Mouse (Mus musculus) forebrain, embryonic 16.5 days (tissue): ENCODE measurements around the gene Ppil2. TPM values are rescaled to one million over a fixed set of nuclear protein-coding genes. Genes with fewer than 3 reads are reported as not detected.

Source experiments
- ATAC-seq: fragments of 200-750 bp; cut with Nextera tagmentation; 2 replicates; pipeline ENCODE4 v1.8.0; 2017; ENCODE audit warnings: mild to moderate bottlenecking, moderate library complexity
- H3K27ac ChIP-seq: fragments of 300-500 bp; sonication (generic); 2 replicates; pipeline ENCODE4 v1.5.1; 2014; ENCODE audit warnings: low read length, control low read depth
- H3K27me3 ChIP-seq: fragments of 300-500 bp; sonication (generic); replicated peaks from 2 replicates; pipeline ENCODE4 v1.6.1; 2014; ENCODE audit warnings: low read length; ENCODE audit not compliant: control insufficient read depth, insufficient read depth
- H3K36me3 ChIP-seq: fragments of 300-500 bp; sonication (generic); 2 replicates; pipeline ENCODE4 v1.6.1; 2014; ENCODE audit not compliant: control insufficient read depth, insufficient read depth
- H3K4me1 ChIP-seq: fragments of 300-500 bp; sonication (generic); replicated peaks from 2 replicates; pipeline ENCODE4 v1.6.1; 2014; ENCODE audit warnings: low read length; ENCODE audit not compliant: control insufficient read depth, insufficient read depth
- H3K4me2 ChIP-seq: fragments of 300-500 bp; sonication (generic); 2 replicates; pipeline ENCODE4 v1.6.1; 2014; ENCODE audit warnings: mild to moderate bottlenecking, low read length, control low read depth
- H3K4me3 ChIP-seq: fragments of 300-500 bp; sonication (generic); replicated peaks from 2 replicates; pipeline ENCODE4 v1.5.1; 2014; ENCODE audit warnings: mild to moderate bottlenecking, low read length, control low read depth
- H3K9ac ChIP-seq: fragments of 300-500 bp; sonication (generic); replicated peaks from 2 replicates; pipeline ENCODE4 v1.6.1; 2014; ENCODE audit warnings: low read depth, low read length, control low read depth
- H3K9me3 ChIP-seq: fragments of 300-500 bp; sonication (generic); 2 replicates; pipeline ENCODE4 v1.6.1; 2016; ENCODE audit warnings: low read length; ENCODE audit not compliant: control insufficient read depth
- WGBS: fragments of 180-500 bp; shearing (Covaris S2); extraction: QIAGEN DNeasy Blood & Tissue Kit; methylation state at CpG from one replicate; pipeline ENCODE4 v1.1.7; 2014; 5-methylcytosine and 5-hydroxymethylcytosine counted together
- polyA plus RNA-seq: library from polyadenylated mRNA; unstranded; fragments of >200 nt; fragmentation: Nextera tagmentation; extraction: Ambion mirVana; gene quantifications from 2 replicates; pipeline ENCODE4 v1.2.1, GENCODE M21; 2015

Ppil2 gene
- polyA plus RNA-seq, 1 experiment from 2014 or later: 182 TPM

DNA sequence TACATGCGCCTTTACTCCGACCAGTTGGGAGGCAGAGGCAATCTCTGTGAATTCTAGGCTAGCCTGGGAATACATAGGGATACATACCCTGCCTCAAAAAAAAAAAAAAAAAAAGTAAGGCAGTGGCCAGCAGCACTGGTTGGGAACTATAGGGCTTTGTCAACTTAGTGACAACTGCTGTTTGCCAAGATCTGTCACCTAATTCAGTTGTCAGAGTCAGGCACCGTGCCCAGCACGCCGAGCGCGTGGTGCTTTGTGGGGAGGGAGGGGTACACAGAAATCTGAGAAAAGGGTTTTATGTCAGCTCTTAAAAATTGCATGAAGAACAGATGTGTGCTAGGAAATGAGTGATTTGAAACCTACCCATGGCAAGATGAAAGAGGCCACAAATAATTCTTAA, 33.0 kb downstream of the Ppil2 start:
- Histone ChIP-seq H3K4me3 (no peak overlapping the region), H3K36me3 (peaks cover 21% of the 10 kb centered on the region), H3K27me3 (no peaks in the 10 kb centered on the region), H3K4me1 (peaks cover 20% of the 10 kb centered on the region), H3K9ac (no peak overlapping the region), H3K4me2 (no peak overlapping the region), H3K27ac (0 out of 2 replicates have a peak overlapping the region, but pooled peaks have one; percentile 17), H3K9me3 (no peaks in the 10 kb centered on the region)
- WGBS: 30% methylated on average over 7 of the region's 7 CpGs
- peak; percentile 60 for ATAC-seq

- H3K4me1 ChIP-seq: peaks cover 26% of the 10 kb centered on the region
- H3K36me3 ChIP-seq: peaks cover 11% of the 10 kb centered on the region
- no peak overlapping the region for H3K4me2 ChIP-seq
- ATAC-seq: no peak
- no peak overlapping the region for H3K27ac ChIP-seq
- H3K4me3 ChIP-seq: no peak overlapping the region
- no peak overlapping the region for H3K9ac ChIP-seq
- H3K9me3 ChIP-seq: no peaks in the 10 kb centered on the region
- H3K27me3 ChIP-seq: no peaks in the 10 kb centered on the region
These were observed 34.2 kb downstream of the Ppil2 start for GRCm38 (mm10) chr16:17076869-17077268.

DNA sequence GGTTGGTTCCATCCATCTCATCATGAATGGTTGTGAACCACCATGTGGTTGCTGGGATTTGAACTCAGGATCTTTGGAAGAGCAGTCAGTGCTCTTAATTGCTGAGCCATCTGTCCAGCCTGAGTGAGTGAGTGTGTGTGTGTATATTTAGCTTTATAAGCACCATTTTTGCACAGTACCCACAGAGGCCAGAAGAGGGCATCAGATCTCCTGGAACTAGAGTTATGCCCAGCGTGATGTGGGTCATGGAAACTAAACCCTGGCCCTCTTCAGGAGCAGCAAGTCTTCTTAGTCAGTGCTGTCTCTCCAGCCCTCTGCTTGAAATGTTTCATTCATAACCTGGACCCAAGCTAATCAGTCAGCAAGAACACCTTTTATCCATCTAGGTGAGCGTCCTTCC, 34.8 kb downstream of the Ppil2 start:
- H3K27me3 ChIP-seq: no peaks in the 10 kb centered on the region
- H3K9me3 ChIP-seq: no peaks in the 10 kb centered on the region
- peaks cover 30% of the 10 kb centered on the region for H3K4me1 ChIP-seq
- peaks cover 11% of the 10 kb centered on the region for H3K36me3 ChIP-seq
- H3K27ac ChIP-seq: no peak overlapping the region
- H3K4me2 ChIP-seq: no peak overlapping the region
- 93% methylated on average over 2 of the region's 2 CpGs for WGBS
- no peak overlapping the region for H3K9ac ChIP-seq
- no peak for ATAC-seq
- H3K4me3 ChIP-seq: no peak overlapping the region

GRCm38 (mm10) chr16:17073000-17073399, 38.1 kb downstream of the Ppil2 start:
- peaks cover 34% of the 10 kb centered on the region for H3K4me1 ChIP-seq
- no peak overlapping the region for H3K9ac ChIP-seq
- 89% methylated on average over 7 of the region's 7 CpGs for WGBS
- peak overlapping the region; percentile 39 for H3K27ac ChIP-seq
- H3K4me2 ChIP-seq: no peak overlapping the region
- ATAC-seq: no peak
- H3K9me3 ChIP-seq: no peaks in the 10 kb centered on the region
- H3K36me3 ChIP-seq: peaks cover 8% of the 10 kb centered on the region; the same call in 1 of the 2 replicates
- H3K27me3 ChIP-seq: no peaks in the 10 kb centered on the region
- no peak overlapping the region for H3K4me3 ChIP-seq

DNA sequence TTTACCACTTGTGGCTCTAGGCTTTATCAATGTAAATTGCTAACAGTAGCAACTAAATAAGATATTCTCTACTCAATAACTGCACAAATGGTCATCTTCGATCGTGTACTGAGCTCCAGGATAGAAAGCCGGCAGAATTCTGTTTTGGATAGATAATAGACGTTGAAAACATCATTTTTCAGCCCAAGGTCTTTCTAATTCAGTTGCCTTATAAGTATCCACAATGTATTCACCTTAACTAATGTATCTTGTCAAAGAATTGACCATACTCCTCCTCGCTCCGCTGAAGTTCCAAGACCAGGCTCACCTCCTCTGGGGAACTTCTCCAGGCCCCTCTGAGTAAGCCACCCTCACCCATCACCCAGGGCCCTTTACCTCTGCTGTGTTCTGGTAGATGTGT, 40.3 kb downstream of the Ppil2 start:
- Histone ChIP-seq H3K36me3 (peaks cover 6% of the 10 kb centered on the region; the same call in 1 of the 2 replicates), H3K4me2 (peak overlapping the region; percentile 69), H3K27ac (no peak overlapping the region), H3K4me3 (peak overlapping the region; percentile 88), H3K9ac (peak overlapping the region; percentile 90), H3K9me3 (no peaks in the 10 kb centered on the region), H3K27me3 (no peaks in the 10 kb centered on the region), H3K4me1 (peaks cover 29% of the 10 kb centered on the region)
- no peak; the same call in 1 of the 2 replicates for ATAC-seq
- WGBS: 35% methylated on average over 6 of the region's 6 CpGs

DNA sequence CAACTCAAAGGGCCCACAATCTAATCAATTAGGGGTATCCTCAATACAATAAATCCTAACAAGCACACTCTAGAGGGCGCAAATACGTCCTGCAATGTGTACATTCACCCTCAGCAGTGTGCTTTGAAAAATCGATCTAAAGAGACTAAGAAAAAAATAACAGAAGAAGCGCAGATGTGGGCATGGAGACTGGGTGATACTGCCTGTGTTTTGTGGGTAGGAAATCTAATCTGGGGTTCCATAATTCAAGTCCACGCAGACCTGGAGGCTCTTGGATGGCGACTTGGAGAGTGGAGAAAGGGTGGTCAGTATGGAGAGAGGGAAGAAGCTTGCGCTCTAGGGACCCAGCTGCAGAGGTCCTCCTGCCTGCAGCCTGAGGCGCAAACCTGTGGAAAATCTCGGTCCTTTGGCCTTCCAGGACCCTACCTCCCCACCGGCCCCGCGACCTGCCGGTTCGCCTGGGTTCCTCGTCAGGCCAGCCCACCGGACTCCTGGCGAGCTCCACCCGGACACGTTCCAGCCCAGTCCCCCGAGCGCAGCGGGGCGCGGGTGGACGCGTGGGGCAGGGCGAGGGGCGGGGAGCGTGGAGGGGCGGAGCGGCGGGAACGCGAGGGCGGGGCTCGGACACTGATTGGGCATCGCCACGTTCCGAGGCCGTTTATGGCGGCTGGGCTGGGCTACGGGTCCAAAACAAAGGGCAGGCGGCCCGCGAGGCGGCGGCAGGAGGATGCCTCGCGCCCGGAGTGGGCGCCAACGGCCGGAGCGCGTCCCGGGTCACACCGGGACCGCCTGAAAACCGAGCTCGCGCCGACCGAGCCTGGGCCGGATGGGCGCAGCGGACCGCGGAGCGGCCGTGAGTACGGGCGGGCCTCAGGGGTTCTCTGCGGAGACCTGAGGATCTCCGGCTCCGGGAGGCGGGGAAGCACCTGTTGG, 41.3 kb downstream of the Ppil2 start, which contains the start of gene Ypel1:
Ypel1 (plus strand) TSS at position 186 of the 933 bp plus-strand sequence.
- WGBS: under 1% methylated on average over 74 of the region's 76 CpGs
- peak within 1 kb of the TSS; percentile 88 for H3K4me3 ChIP-seq
- no peaks in the 10 kb centered on the region for H3K9me3 ChIP-seq
- no peaks in the 10 kb centered on the region for H3K36me3 ChIP-seq
- H3K4me2 ChIP-seq: peak within 1 kb of the TSS; percentile 69
- H3K9ac ChIP-seq: peak within 1 kb of the TSS; percentile 90
- H3K27me3 ChIP-seq: no peaks in the 10 kb centered on the region
- peaks cover 28% of the 10 kb centered on the region for H3K4me1 ChIP-seq
- peak; percentile 95 for ATAC-seq
- H3K27ac ChIP-seq: peak within 1 kb of the TSS; percentile 96

GRCm38 (mm10) chr16:17067552-17067951, 43.5 kb downstream of the Ppil2 start:
- no peak for ATAC-seq
- H3K27me3 ChIP-seq: no peaks in the 10 kb centered on the region
- H3K4me2 ChIP-seq: no peak overlapping the region
- no peak overlapping the region for H3K27ac ChIP-seq
- no peak overlapping the region for H3K9ac ChIP-seq
- no peaks in the 10 kb centered on the region for H3K36me3 ChIP-seq
- WGBS: 82% methylated on average over 2 of the region's 2 CpGs
- peaks cover 16% of the 10 kb centered on the region for H3K4me1 ChIP-seq
- H3K4me3 ChIP-seq: no peak overlapping the region
- H3K9me3 ChIP-seq: no peaks in the 10 kb centered on the region

GRCm38 (mm10) chr16:17062338-17062737, 48.7 kb downstream of the Ppil2 start:
- Histone ChIP-seq H3K27me3 (no peaks in the 10 kb centered on the region), H3K9ac (no peak overlapping the region), H3K4me2 (no peak overlapping the region), H3K27ac (no peak overlapping the region), H3K36me3 (no peaks in the 10 kb centered on the region), H3K4me3 (no peak overlapping the region), H3K4me1 (no peaks in the 10 kb centered on the region), H3K9me3 (no peaks in the 10 kb centered on the region)
- 66% methylated on average over 1 of the region's 1 CpGs for WGBS
- no peak for ATAC-seq

GRCm38 (mm10) chr16:17055584-17055983, 55.5 kb downstream of the Ppil2 start:
- peak; percentile 76 for ATAC-seq
- no peak overlapping the region for H3K4me2 ChIP-seq
- WGBS: 9% methylated on average over 3 of the region's 3 CpGs

More at GRCm38 (mm10) chr16:17055584-17055983, 55.5 kb downstream of the Ppil2 start:
- no peaks in the 10 kb centered on the region for H3K27me3 ChIP-seq
- H3K27ac ChIP-seq: peak overlapping the region; percentile 46
- no peaks in the 10 kb centered on the region for H3K36me3 ChIP-seq
- peaks cover 13% of the 10 kb centered on the region for H3K4me1 ChIP-seq
- H3K9ac ChIP-seq: no peak overlapping the region
- H3K9me3 ChIP-seq: no peaks in the 10 kb centered on the region
- no peak overlapping the region for H3K4me3 ChIP-seq
